Mouse (Mus musculus) hindbrain, embryonic 15.5 days (tissue): Measurements from ENCODE around the gene 1700020D05Rik. TPM values are rescaled to one million over a fixed set of nuclear protein-coding genes. Genes with fewer than 3 reads are reported as not detected.

Experiments used
- ATAC-seq: fragments of 200-750 bp; cut with Nextera tagmentation; 2 replicates; pipeline ENCODE4 v1.8.0; 2017; ENCODE audit warnings: low read depth, moderate number of reproducible peaks, moderate TSS enrichment; ENCODE audit not compliant: low FRiP score
- H3K27ac ChIP-seq: fragments of 300-500 bp; sonication (generic); replicated peaks from 2 replicates; pipeline ENCODE4 v1.5.1; 2015; ENCODE audit warnings: mild to moderate bottlenecking, inconsistent platforms
- H3K27me3 ChIP-seq: fragments of 300-500 bp; sonication (generic); 2 replicates; pipeline ENCODE4 v1.6.1; 2015; ENCODE audit warnings: control low read depth, inconsistent platforms
- H3K36me3 ChIP-seq: fragments of 300-500 bp; sonication (generic); 2 replicates; pipeline ENCODE4 v1.6.1; 2015; ENCODE audit warnings: control low read depth, inconsistent platforms
- H3K4me1 ChIP-seq: fragments of 300-500 bp; sonication (generic); replicated peaks from 2 replicates; pipeline ENCODE4 v1.6.1; 2015; ENCODE audit warnings: control low read depth, inconsistent platforms
- H3K4me2 ChIP-seq: fragments of 300-500 bp; sonication (generic); 2 replicates; pipeline ENCODE4 v1.6.1; 2015; ENCODE audit warnings: moderate library complexity, mild to moderate bottlenecking, inconsistent platforms
- H3K4me3 ChIP-seq: fragments of 300-500 bp; sonication (generic); 2 replicates; pipeline ENCODE4 v1.5.1; 2015; ENCODE audit warnings: mild to moderate bottlenecking, inconsistent platforms
- H3K9ac ChIP-seq: fragments of 300-500 bp; sonication (generic); 2 replicates; pipeline ENCODE4 v1.6.1; 2015; ENCODE audit warnings: inconsistent platforms
- H3K9me3 ChIP-seq: fragments of 300-500 bp; sonication (generic); 2 replicates; pipeline ENCODE4 v1.6.1; 2016; ENCODE audit warnings: control low read depth, inconsistent platforms
- WGBS: fragments of 180-500 bp; shearing (Covaris S2); methylation state at CpG from one replicate; pipeline ENCODE4 v1.1.7; 2015; 5-methylcytosine and 5-hydroxymethylcytosine counted together
- polyA plus RNA-seq: library from polyadenylated mRNA; unstranded; fragments of >200 nt; fragmentation: Nextera tagmentation; extraction: Ambion mirVana; gene quantifications from 2 replicates; pipeline ENCODE4 v1.2.1, GENCODE M21; 2015

Gene 1700020D05Rik
- polyA plus RNA-seq, 1 experiment from 2014 or later = 0.44 TPM

GRCm38 (mm10) chr19:5483386-5484359, 19.9 kb downstream of the 1700020D05Rik start:
- no peak for ATAC-seq
- H3K27ac ChIP-seq = no peak overlapping the region
- H3K9ac ChIP-seq = no peak overlapping the region
- no peaks in the 10 kb centered on the region for H3K9me3 ChIP-seq
- H3K27me3 ChIP-seq = no peaks in the 10 kb centered on the region
- H3K4me3 ChIP-seq = no peak overlapping the region
- H3K36me3 ChIP-seq = peaks cover 36% of the 10 kb centered on the region
- 96% methylated on average over 19 of the region's 19 CpGs for WGBS
- peaks cover 23% of the 10 kb centered on the region for H3K4me1 ChIP-seq
- no peak overlapping the region for H3K4me2 ChIP-seq

- Histone ChIP-seq H3K4me3 (no peak overlapping the region), H3K4me1 (peaks cover 6% of the 10 kb centered on the region), H3K36me3 (peaks cover 36% of the 10 kb centered on the region), H3K4me2 (no peak overlapping the region), H3K27me3 (no peaks in the 10 kb centered on the region), H3K9ac (no peak overlapping the region), H3K27ac (no peak overlapping the region), H3K9me3 (no peaks in the 10 kb centered on the region)
- 92% methylated on average over 10 of the region's 10 CpGs for WGBS
- no peak for ATAC-seq
Measured at GRCm38 (mm10) chr19:5481398-5481797, 22.2 kb downstream of the 1700020D05Rik start.

- Histone ChIP-seq H3K4me2 (no peak overlapping the region), H3K9ac (no peak overlapping the region), H3K27me3 (no peaks in the 10 kb centered on the region), H3K36me3 (peaks cover 30% of the 10 kb centered on the region), H3K4me3 (no peak overlapping the region), H3K4me1 (peaks cover 11% of the 10 kb centered on the region), H3K9me3 (no peaks in the 10 kb centered on the region), H3K27ac (no peak overlapping the region)
- ATAC-seq = no peak
- 92% methylated on average over 10 of the region's 10 CpGs for WGBS
Measured at GRCm38 (mm10) chr19:5480016-5480415, 23.6 kb downstream of the 1700020D05Rik start.

GRCm38 (mm10) chr19:5477668-5478300, 25.8 kb downstream of the 1700020D05Rik start:
- Histone ChIP-seq H3K4me1 (peaks cover 26% of the 10 kb centered on the region), H3K27me3 (no peaks in the 10 kb centered on the region), H3K27ac (no peak overlapping the region), H3K9ac (no peak overlapping the region), H3K4me2 (no peak overlapping the region), H3K9me3 (no peaks in the 10 kb centered on the region), H3K36me3 (peaks cover 14% of the 10 kb centered on the region), H3K4me3 (no peak overlapping the region)
- 90% methylated on average over 18 of the region's 18 CpGs for WGBS
- ATAC-seq = no peak

GRCm38 (mm10) chr19:5477004-5477667, 26.5 kb downstream of the 1700020D05Rik start:
- 87% methylated on average over 10 of the region's 10 CpGs for WGBS
- ATAC-seq = no peak

GRCm38 (mm10) chr19:5475069-5475714, 28.4 kb downstream of the 1700020D05Rik start:
- WGBS = 17% methylated on average over 13 of the region's 13 CpGs
- ATAC-seq = peak; percentile 13

More at GRCm38 (mm10) chr19:5477004-5477667, 26.5 kb downstream of the 1700020D05Rik start:
- Histone ChIP-seq H3K36me3 (peaks cover 8% of the 10 kb centered on the region; the same call in 1 of the 2 replicates), H3K27me3 (no peaks in the 10 kb centered on the region), H3K27ac (no peak overlapping the region), H3K9ac (no peak overlapping the region), H3K4me1 (peaks cover 26% of the 10 kb centered on the region), H3K4me2 (no peak overlapping the region), H3K9me3 (no peaks in the 10 kb centered on the region), H3K4me3 (no peak overlapping the region)

GRCm38 (mm10) chr19:5474281-5475068, 29.1 kb downstream of the 1700020D05Rik start:
- H3K27ac ChIP-seq = peak overlapping the region; percentile 54
- peak; percentile 78 for ATAC-seq
- peak overlapping the region; percentile 67 for H3K9ac ChIP-seq
- peaks cover 29% of the 10 kb centered on the region for H3K4me1 ChIP-seq
- H3K27me3 ChIP-seq = no peaks in the 10 kb centered on the region
- H3K4me2 ChIP-seq = peak overlapping the region; percentile 99
- 1% methylated on average over 57 of the region's 68 CpGs for WGBS
- peak overlapping the region; percentile 58 for H3K4me3 ChIP-seq
- H3K36me3 ChIP-seq = no peaks in the 10 kb centered on the region
- H3K9me3 ChIP-seq = no peaks in the 10 kb centered on the region

More at GRCm38 (mm10) chr19:5475069-5475714, 28.4 kb downstream of the 1700020D05Rik start:
- Histone ChIP-seq H3K9ac (peak overlapping the region; percentile 67), H3K9me3 (no peaks in the 10 kb centered on the region), H3K27me3 (no peaks in the 10 kb centered on the region), H3K36me3 (no peaks in the 10 kb centered on the region), H3K4me3 (peak overlapping the region; percentile 58), H3K4me1 (peaks cover 29% of the 10 kb centered on the region), H3K4me2 (peak overlapping the region; percentile 99), H3K27ac (peak overlapping the region; percentile 54)

GRCm38 (mm10) chr19:5473720-5474119, 29.9 kb downstream of the 1700020D05Rik start, which contains the start of gene Efemp2:
Efemp2 (plus strand) TSS chr19:5473954.
- Histone ChIP-seq H3K9me3 (no peaks in the 10 kb centered on the region), H3K9ac (peak within 1 kb of the TSS; percentile 67), H3K27ac (peak within 1 kb of the TSS; percentile 54), H3K27me3 (no peaks in the 10 kb centered on the region), H3K36me3 (no peaks in the 10 kb centered on the region), H3K4me3 (peak within 1 kb of the TSS; percentile 58), H3K4me1 (peaks cover 29% of the 10 kb centered on the region), H3K4me2 (peak within 1 kb of the TSS; percentile 99)
- WGBS = 1% methylated on average over 22 of the region's 22 CpGs
- peak; percentile 69 for ATAC-seq

GRCm38 (mm10) chr19:5472857-5473256, 30.7 kb downstream of the 1700020D05Rik start:
- no peaks in the 10 kb centered on the region for H3K9me3 ChIP-seq
- ATAC-seq = no peak
- H3K27ac ChIP-seq = no peak overlapping the region
- H3K4me3 ChIP-seq = no peak overlapping the region
- H3K4me2 ChIP-seq = no peak overlapping the region
- no peak overlapping the region for H3K9ac ChIP-seq
- no peaks in the 10 kb centered on the region for H3K36me3 ChIP-seq
- WGBS = 80% methylated on average over 3 of the region's 3 CpGs
- peaks cover 29% of the 10 kb centered on the region for H3K4me1 ChIP-seq
- H3K27me3 ChIP-seq = no peaks in the 10 kb centered on the region

- no peaks in the 10 kb centered on the region for H3K27me3 ChIP-seq
- H3K36me3 ChIP-seq = peaks cover 4% of the 10 kb centered on the region; the same call in 1 of the 2 replicates
- H3K4me2 ChIP-seq = no peak overlapping the region
- no peak overlapping the region for H3K4me3 ChIP-seq
- no peaks in the 10 kb centered on the region for H3K9me3 ChIP-seq
- no peak for ATAC-seq
- no peak overlapping the region for H3K27ac ChIP-seq
- WGBS = 39% methylated on average over 5 of the region's 5 CpGs
- no peak overlapping the region for H3K9ac ChIP-seq
- H3K4me1 ChIP-seq = peaks cover 29% of the 10 kb centered on the region
Measured at GRCm38 (mm10) chr19:5471846-5472245, 31.7 kb downstream of the 1700020D05Rik start.

GRCm38 (mm10) chr19:5468374-5468773, 35.2 kb downstream of the 1700020D05Rik start, which contains the start of gene Ctsw:
Ctsw (minus strand) TSS chr19:5468507.
- no peak for ATAC-seq
- no peak within 1 kb of the TSS for H3K4me3 ChIP-seq
- no peaks in the 10 kb centered on the region for H3K9me3 ChIP-seq
- WGBS = 61% methylated on average over 5 of the region's 5 CpGs
- H3K27me3 ChIP-seq = no peaks in the 10 kb centered on the region
- H3K9ac ChIP-seq = no peak within 1 kb of the TSS
- no peak within 1 kb of the TSS for H3K4me2 ChIP-seq
- H3K36me3 ChIP-seq = peaks cover 23% of the 10 kb centered on the region
- H3K27ac ChIP-seq = no peak within 1 kb of the TSS
- peaks cover 16% of the 10 kb centered on the region for H3K4me1 ChIP-seq
